Mouse (Mus musculus) cortical plate, adult 2 months (tissue): Measurements from ENCODE around the gene Supt4a.

Experiments used
- CTCF ChIP-seq: fragments of 200-500 bp; IDR thresholded peaks from 2 replicates; pipeline ENCODE4 v1.5.1; 2011; ENCODE audit warnings: mild to moderate bottlenecking, control low read depth, low read length; ENCODE audit not compliant: insufficient read depth; ENCODE audit errors: extremely low read depth
- POLR2A ChIP-seq: fragments of 200-500 bp; IDR thresholded peaks from 2 replicates; pipeline ENCODE4 v1.6.1; 2011; ENCODE audit warnings: mild to moderate bottlenecking, low read length, control low read depth; ENCODE audit not compliant: insufficient read depth; ENCODE audit errors: extremely low read depth

GRCm38 (mm10) chr11:87763988-87764876 lies 26.9 kb downstream of the Supt4a start:
- TF ChIP-seq CTCF (no peak), POLR2A (no peak)
